In the genomic region with DNA sequence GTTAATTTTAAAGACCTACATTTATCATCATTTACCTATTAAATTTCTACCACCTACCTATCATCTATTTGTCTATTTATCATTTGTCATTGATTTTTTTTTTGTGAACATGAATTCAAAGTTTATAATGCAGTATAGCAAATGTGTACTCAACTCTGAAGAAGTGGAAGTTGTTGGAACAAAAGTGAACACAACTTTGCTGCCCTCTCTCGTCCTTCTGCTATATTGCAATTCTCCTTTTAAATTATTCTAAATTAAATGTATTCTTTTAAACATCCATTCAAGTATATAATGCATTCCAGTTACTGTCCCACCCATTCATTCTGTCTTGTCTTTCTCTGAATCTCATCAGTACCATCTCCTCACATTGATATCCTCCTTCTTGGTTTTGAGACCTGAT, we compare ENCODE assay signal across 13 mouse cellular contexts. TPM values are rescaled to one million over a fixed set of nuclear protein-coding genes. Genes with fewer than 3 reads are reported as not detected.
A peak's percentile ranks its signal among the peaks of the same experiment; 100 is the strongest.
DNase-seq lines count a peak whose midpoint lies in the region; ATAC-seq and TF ChIP-seq lines count a peak whose summit lies in the region.
"Had no signal": no experiment of that assay in that cellular context is flagged by ENCODE, and none has a peak within 500 bp of the region (broad histone marks: within the 10 kb centered on the region; RNA-seq: fewer than 3 reads in every experiment).

No protein-coding gene starts in this region.

- ATAC-seq in hindbrain, embryonic 11.5 days (ENCODE audit: low FRiP score), result no peak
- ATAC-seq in hindbrain, embryonic 16.5 days, result no peak
- ATAC-seq in stomach, postnatal 0 days (ENCODE audit: low FRiP score, low TSS enrichment), result no peak
- ATAC-seq in hindbrain, embryonic 13.5 days (ENCODE audit: low FRiP score), result no peak

- H3K27ac ChIP-seq in hindbrain, embryonic 11.5 days (ENCODE audit: low read depth, low read length), result no peak overlapping the region
- H3K27ac ChIP-seq in hindbrain, embryonic 16.5 days (ENCODE audit: low read depth, low read length), result no peak overlapping the region
- no peak overlapping the region for H3K27ac ChIP-seq in stomach, postnatal 0 days (replicated peaks)
- H3K27ac ChIP-seq in hindbrain, embryonic 13.5 days, result no peak overlapping the region
- H3K27ac ChIP-seq: embryonic facial prominence, embryonic 13.5 days; midbrain, embryonic 10.5 days had no signal

- no peaks in the 10 kb centered on the region for H3K4me1 ChIP-seq in hindbrain, embryonic 11.5 days (replicated peaks; ENCODE audit: control insufficient read depth, insufficient read depth, low read length)
- H3K4me1 ChIP-seq in hindbrain, embryonic 16.5 days (ENCODE audit: control insufficient read depth, insufficient read depth, low read depth, low read length), result no peaks in the 10 kb centered on the region
- no peaks in the 10 kb centered on the region for H3K4me1 ChIP-seq in stomach, postnatal 0 days (replicated peaks; ENCODE audit: control insufficient read depth, insufficient read depth)
- no peaks in the 10 kb centered on the region for H3K4me1 ChIP-seq in hindbrain, embryonic 13.5 days (replicated peaks)
- H3K4me1 ChIP-seq: embryonic facial prominence, embryonic 13.5 days; midbrain, embryonic 10.5 days had no signal

- no peak overlapping the region for H3K9ac ChIP-seq in hindbrain, embryonic 11.5 days (ENCODE audit: low read depth, low read length)
- no peak overlapping the region for H3K9ac ChIP-seq in hindbrain, embryonic 16.5 days (ENCODE audit: low read depth, low read length)
- H3K9ac ChIP-seq in stomach, postnatal 0 days (ENCODE audit: low read length), result no peak overlapping the region
- no peak overlapping the region for H3K9ac ChIP-seq in hindbrain, embryonic 13.5 days
- H3K9ac ChIP-seq: embryonic facial prominence, embryonic 13.5 days had no signal

- peak; percentile 62 for TF ChIP-seq CTCF in stomach, postnatal 0 days (IDR thresholded peaks at IDR 0.05; ENCODE audit: low read depth)

- no peak overlapping the region for H3K4me2 ChIP-seq in hindbrain, embryonic 11.5 days (replicated peaks; ENCODE audit: low read depth, low read length)
- H3K4me2 ChIP-seq in hindbrain, embryonic 16.5 days (ENCODE audit: low read length), result no peak overlapping the region
- no peak overlapping the region for H3K4me2 ChIP-seq in stomach, postnatal 0 days (replicated peaks; ENCODE audit: low read depth)
- H3K4me2 ChIP-seq in hindbrain, embryonic 13.5 days, result no peak overlapping the region
- H3K4me2 ChIP-seq: embryonic facial prominence, embryonic 13.5 days had no signal

- peak; percentile 39 for DNase-seq in hindbrain, embryonic 11.5 days (ENCODE audit: low spot score)
- peak; percentile 7 for DNase-seq in thymus, postnatal 0 days (ENCODE audit: low spot score)
- no peak for DNase-seq in thymus, postnatal 4 days
- peak; percentile 8 for DNase-seq in fibroblast of lung, adult 2 months (ENCODE audit: low read depth)
- DNase-seq in stomach, postnatal 0 days (ENCODE audit: low spot score), result no peak
- no peak for DNase-seq in T-cell, adult 2 months (ENCODE audit: low spot score)
- DNase-seq: kidney, adult 11 months; thymus, postnatal 36 days had no signal

- H3K9me3 ChIP-seq in hindbrain, embryonic 11.5 days (ENCODE audit: control insufficient read depth, low read length), result no peaks in the 10 kb centered on the region
- H3K9me3 ChIP-seq in hindbrain, embryonic 16.5 days (ENCODE audit: control insufficient read depth, low read length), result no peaks in the 10 kb centered on the region
- H3K9me3 ChIP-seq in stomach, postnatal 0 days (ENCODE audit: control insufficient read depth, low read length), result no peaks in the 10 kb centered on the region
- H3K9me3 ChIP-seq in hindbrain, embryonic 13.5 days, result no peaks in the 10 kb centered on the region
- H3K9me3 ChIP-seq: embryonic facial prominence, embryonic 13.5 days; midbrain, embryonic 10.5 days had no signal

- no peaks in the 10 kb centered on the region for H3K36me3 ChIP-seq in hindbrain, embryonic 11.5 days (ENCODE audit: control insufficient read depth, insufficient read depth, low read length)
- H3K36me3 ChIP-seq in hindbrain, embryonic 16.5 days (ENCODE audit: control insufficient read depth, insufficient read depth, low read length), result no peaks in the 10 kb centered on the region
- H3K36me3 ChIP-seq in stomach, postnatal 0 days (ENCODE audit: control insufficient read depth, insufficient read depth, low read length), result no peaks in the 10 kb centered on the region
- no peaks in the 10 kb centered on the region for H3K36me3 ChIP-seq in hindbrain, embryonic 13.5 days
- H3K36me3 ChIP-seq: embryonic facial prominence, embryonic 13.5 days; midbrain, embryonic 10.5 days had no signal

- 8% methylated on average over 1 of the region's 1 CpGs for WGBS in hindbrain, embryonic 11.5 days
- WGBS in hindbrain, embryonic 16.5 days, result 8% methylated on average over 1 of the region's 1 CpGs
- 2% methylated on average over 1 of the region's 1 CpGs for WGBS in stomach, postnatal 0 days
- 4% methylated on average over 1 of the region's 1 CpGs for WGBS in hindbrain, embryonic 13.5 days

- TF ChIP-seq EP300 in stomach, postnatal 0 days (optimal IDR thresholded peaks at IDR 0.05), result no peak

- no peaks in the 10 kb centered on the region for H3K27me3 ChIP-seq in hindbrain, embryonic 11.5 days (ENCODE audit: control insufficient read depth, insufficient read depth, low read length)
- no peaks in the 10 kb centered on the region for H3K27me3 ChIP-seq in hindbrain, embryonic 16.5 days (replicated peaks; ENCODE audit: control insufficient read depth, insufficient read depth, low read length)
- no peaks in the 10 kb centered on the region for H3K27me3 ChIP-seq in stomach, postnatal 0 days (ENCODE audit: control insufficient read depth, insufficient read depth, low read length)
- no peaks in the 10 kb centered on the region for H3K27me3 ChIP-seq in hindbrain, embryonic 13.5 days
- H3K27me3 ChIP-seq: embryonic facial prominence, embryonic 13.5 days had no signal

- H3K4me3 ChIP-seq in hindbrain, embryonic 11.5 days (ENCODE audit: low read depth, low read length), result no peak overlapping the region
- H3K4me3 ChIP-seq in hindbrain, embryonic 16.5 days (ENCODE audit: low read length), result no peak overlapping the region
- no peak overlapping the region for H3K4me3 ChIP-seq in stomach, postnatal 0 days (ENCODE audit: low read depth, low read length)
- H3K4me3 ChIP-seq in hindbrain, embryonic 13.5 days, result no peak overlapping the region
- H3K4me3 ChIP-seq: embryonic facial prominence, embryonic 13.5 days; midbrain, embryonic 10.5 days had no signal

RNA-seq across cellular contexts. Expression of gene Olfr66, which starts 13.0 kb away (rescaled TPM):
- polyA plus RNA-seq in hindbrain, embryonic 11.5 days (2014; fragmentation: Nextera tagmentation; extraction: Ambion mirVana), result not detected in 2 replicates
- not detected in 2 replicates for polyA plus RNA-seq in hindbrain, embryonic 16.5 days (2015; fragmentation: Nextera tagmentation; extraction: Ambion mirVana)
- polyA plus RNA-seq in thymus, postnatal 0 days (2015; fragmentation: Nextera tagmentation; extraction: Ambion mirVana), result not detected in 2 replicates
- polyA plus RNA-seq in stomach, postnatal 0 days (2015; fragmentation: Nextera tagmentation; extraction: Ambion mirVana), result not detected in 2 replicates
- polyA plus RNA-seq in hindbrain, embryonic 13.5 days (2015; fragmentation: Nextera tagmentation; extraction: Ambion mirVana), result not detected in 2 replicates
- polyA plus RNA-seq: embryonic facial prominence, embryonic 13.5 days; gonadal fat pad, adult 2 months; midbrain, embryonic 10.5 days had no signal

RNA-seq across cellular contexts. Expression of gene Hbb-y, which starts 20.0 kb away (rescaled TPM):
- 10,698 and 10,834 TPM in 2 replicates for polyA plus RNA-seq in hindbrain, embryonic 11.5 days (2014; fragmentation: Nextera tagmentation; extraction: Ambion mirVana)
- polyA plus RNA-seq in hindbrain, embryonic 16.5 days (2015; fragmentation: Nextera tagmentation; extraction: Ambion mirVana), result 13.4 and 35.4 TPM in 2 replicates
- polyA plus RNA-seq in thymus, postnatal 0 days (2015; fragmentation: Nextera tagmentation; extraction: Ambion mirVana), result 2.1 and 2.6 TPM in 2 replicates
- not detected in 2 replicates for polyA plus RNA-seq in stomach, postnatal 0 days (2015; fragmentation: Nextera tagmentation; extraction: Ambion mirVana)
- 4,283 and 4,441 TPM in 2 replicates for polyA plus RNA-seq in hindbrain, embryonic 13.5 days (2015; fragmentation: Nextera tagmentation; extraction: Ambion mirVana)
- polyA plus RNA-seq: gonadal fat pad, adult 2 months had no signal

RNA-seq across cellular contexts. Expression of gene Olfr64, which starts 21.2 kb away (rescaled TPM):
- polyA plus RNA-seq in hindbrain, embryonic 11.5 days (2014; fragmentation: Nextera tagmentation; extraction: Ambion mirVana), result not detected in 2 replicates
- not detected in 2 replicates for polyA plus RNA-seq in hindbrain, embryonic 16.5 days (2015; fragmentation: Nextera tagmentation; extraction: Ambion mirVana)
- not detected in 2 replicates for polyA plus RNA-seq in thymus, postnatal 0 days (2015; fragmentation: Nextera tagmentation; extraction: Ambion mirVana)
- not detected in 2 replicates for polyA plus RNA-seq in stomach, postnatal 0 days (2015; fragmentation: Nextera tagmentation; extraction: Ambion mirVana)
- not detected in 2 replicates for polyA plus RNA-seq in hindbrain, embryonic 13.5 days (2015; fragmentation: Nextera tagmentation; extraction: Ambion mirVana)
- polyA plus RNA-seq: embryonic facial prominence, embryonic 13.5 days; gonadal fat pad, adult 2 months; midbrain, embryonic 10.5 days had no signal

RNA-seq across cellular contexts. Expression of gene Hbb-bh1, which starts 30.1 kb away (rescaled TPM):
- 2,447 and 2,531 TPM in 2 replicates for polyA plus RNA-seq in hindbrain, embryonic 11.5 days (2014; fragmentation: Nextera tagmentation; extraction: Ambion mirVana)
- 0.37 TPM in 1 of 2 replicates, not detected in the other for polyA plus RNA-seq in hindbrain, embryonic 16.5 days (2015; fragmentation: Nextera tagmentation; extraction: Ambion mirVana)
- polyA plus RNA-seq in thymus, postnatal 0 days (2015; fragmentation: Nextera tagmentation; extraction: Ambion mirVana), result 0.88 and 1.3 TPM in 2 replicates
- polyA plus RNA-seq in stomach, postnatal 0 days (2015; fragmentation: Nextera tagmentation; extraction: Ambion mirVana), result not detected in 2 replicates
- polyA plus RNA-seq in hindbrain, embryonic 13.5 days (2015; fragmentation: Nextera tagmentation; extraction: Ambion mirVana), result 43.8 and 70.4 TPM in 2 replicates
- polyA plus RNA-seq: gonadal fat pad, adult 2 months had no signal

RNA-seq across cellular contexts. Expression of gene Olfr65, which starts 30.2 kb away (rescaled TPM):
- polyA plus RNA-seq in hindbrain, embryonic 11.5 days (2014; fragmentation: Nextera tagmentation; extraction: Ambion mirVana), result not detected in 2 replicates
- polyA plus RNA-seq in hindbrain, embryonic 16.5 days (2015; fragmentation: Nextera tagmentation; extraction: Ambion mirVana), result not detected in 2 replicates
- not detected in 2 replicates for polyA plus RNA-seq in thymus, postnatal 0 days (2015; fragmentation: Nextera tagmentation; extraction: Ambion mirVana)
- not detected in 2 replicates for polyA plus RNA-seq in stomach, postnatal 0 days (2015; fragmentation: Nextera tagmentation; extraction: Ambion mirVana)
- not detected in 2 replicates for polyA plus RNA-seq in hindbrain, embryonic 13.5 days (2015; fragmentation: Nextera tagmentation; extraction: Ambion mirVana)
- polyA plus RNA-seq: embryonic facial prominence, embryonic 13.5 days; gonadal fat pad, adult 2 months; midbrain, embryonic 10.5 days had no signal

Comparison
In these comparisons a context has a peak if more than half of its experiments do, and no peak if none do; other contexts are left out.
1. DNase-seq: peak in hindbrain, embryonic 11.5 days (single experiment), thymus, postnatal 0 days (single experiment) and fibroblast of lung, adult 2 months (single experiment); none in thymus, postnatal 4 days (single experiment), stomach, postnatal 0 days (single experiment) and T-cell, adult 2 months (single experiment).
2. RNA of gene Hbb-y, which starts 20.0 kb away (polyA plus RNA-seq): 10,698 to 10,834 TPM in hindbrain, embryonic 11.5 days and 4,283 to 4,441 TPM in hindbrain, embryonic 13.5 days; 13.4 to 35.4 TPM in hindbrain, embryonic 16.5 days, 2.1 to 2.6 TPM in thymus, postnatal 0 days and not detected in stomach, postnatal 0 days; every median in the first group is over 100 times any median in the second.